Mouse (Mus musculus): Measurements from ENCODE around the gene Gadd45gip1.

- TF ChIP-seq CTCF (IDR thresholded peaks at IDR 0.05; ENCODE audit: borderline replicate concordance, insufficient read depth, low read depth, low read length) (no peak), POLR2A (IDR thresholded peaks at IDR 0.05; ENCODE audit: borderline replicate concordance, insufficient read depth, low read length) (no peak)
Measured at GRCm38 (mm10) chr8:84789345-84789744, 42.0 kb upstream of the Gadd45gip1 start.
